Mouse (Mus musculus) cerebellum, adult 2 months (tissue): ENCODE data around the gene Upf1.

Experiments
- CTCF ChIP-seq: fragments of 200-500 bp; IDR thresholded peaks from 2 replicates; pipeline ENCODE4 v1.5.1; 2011; ENCODE audit warnings: low read depth, mild to moderate bottlenecking, control low read depth, low read length, moderate library complexity, borderline replicate concordance; ENCODE audit not compliant: insufficient read depth
- POLR2A ChIP-seq: fragments of 200-500 bp; IDR thresholded peaks from 2 replicates; pipeline ENCODE4 v1.6.1; 2011; ENCODE audit warnings: low read length, control low read depth, borderline replicate concordance; ENCODE audit not compliant: insufficient read depth

DNA sequence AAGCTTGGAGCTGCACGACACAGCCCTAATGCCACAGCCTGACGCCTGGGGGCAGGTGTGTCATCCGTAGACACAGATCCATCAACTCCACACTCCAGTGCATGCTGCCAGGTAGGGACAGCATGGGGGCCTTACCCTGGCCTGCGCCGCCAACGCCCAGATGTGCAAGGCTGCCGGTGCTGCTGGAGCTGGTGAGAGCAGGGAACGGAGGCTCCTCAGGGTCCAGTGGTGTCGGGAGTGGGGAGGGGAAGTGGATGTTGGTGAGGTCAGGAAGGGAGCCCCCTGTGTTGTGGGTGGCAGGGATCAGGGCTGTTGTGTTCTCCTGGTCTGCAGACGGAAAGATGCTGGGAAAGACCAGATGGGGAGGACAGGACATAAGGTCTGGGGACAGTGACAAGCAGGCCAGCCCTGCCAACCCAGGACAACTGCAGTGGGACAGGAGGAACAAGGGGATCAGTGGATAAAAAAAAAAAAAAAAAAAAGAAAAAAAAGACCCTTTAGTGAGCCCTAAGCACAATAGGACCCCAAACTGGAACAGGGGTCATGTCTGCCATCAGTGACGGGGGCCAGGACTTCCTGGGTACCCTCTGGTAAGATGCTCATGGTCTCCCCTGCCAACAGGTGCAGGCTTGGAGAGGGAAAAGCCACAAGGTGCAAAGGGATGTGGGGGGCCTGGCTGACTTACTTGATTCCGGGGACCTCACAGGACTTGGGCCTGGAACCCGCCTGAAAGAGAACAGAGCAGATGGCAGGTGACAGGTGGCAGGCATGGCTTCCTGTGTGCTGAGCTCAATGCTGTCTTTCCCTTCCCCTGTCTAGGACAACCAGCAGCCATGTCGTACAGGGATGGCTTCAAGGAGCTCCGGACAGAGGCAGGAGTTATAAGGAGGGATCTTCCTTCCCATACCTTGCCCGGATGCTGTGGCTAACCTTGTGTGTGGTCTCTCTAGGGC, 44.8 kb upstream of the Upf1 start:
- TF ChIP-seq POLR2A: no peak; the same call in 1 of the 2 replicates
- TF ChIP-seq CTCF: no peak
